Mouse (Mus musculus) right cerebral cortex, postnatal 4 days (tissue): ENCODE measurements around the gene Trmt112.
"Not testable (repeated sequence)": the region's sequence is repeated elsewhere in the genome, so short reads cannot be mapped to it uniquely, and the experiment has no call there.

Experiments
- DNase-seq: peaks from one replicate; pipeline ENCODE4 v3.0.0-alpha.2; 2022

Gene Trmt112

DNA sequence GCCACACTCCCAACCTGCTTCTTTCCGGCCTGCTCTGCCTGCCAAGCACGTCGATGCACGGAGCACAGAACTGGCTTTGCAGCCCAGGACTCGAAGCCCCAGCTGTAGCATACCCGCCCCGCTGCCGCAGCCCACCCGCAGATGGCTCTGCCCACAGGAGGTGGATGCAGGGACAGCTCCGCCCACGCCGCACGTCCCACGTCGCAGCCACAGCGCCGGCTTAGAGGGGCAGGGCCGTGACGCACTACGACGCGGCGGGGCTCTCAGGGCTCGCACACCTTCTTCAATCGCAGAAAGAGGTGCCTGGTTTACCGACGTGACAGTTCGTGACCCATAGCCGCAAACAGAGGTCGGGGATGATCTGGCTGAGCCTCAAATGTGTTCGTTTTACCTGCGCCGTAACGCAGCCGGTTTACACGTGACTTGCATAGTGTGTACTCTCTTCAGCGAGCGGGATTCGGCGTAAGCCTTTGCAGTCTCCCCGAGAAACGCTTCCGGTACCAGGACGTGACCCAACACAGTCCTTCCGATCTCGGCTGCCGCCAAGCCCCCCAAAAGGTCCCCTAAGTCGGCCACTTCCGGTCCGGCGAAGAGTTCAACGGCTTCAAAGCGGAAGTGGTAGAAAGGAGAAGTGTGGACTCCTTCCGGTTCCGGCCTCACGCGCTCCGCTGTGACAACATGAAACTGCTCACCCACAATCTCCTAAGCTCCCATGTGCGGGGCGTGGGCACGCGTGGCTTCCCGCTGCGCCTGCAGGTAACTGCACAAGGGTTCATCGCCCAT is at the start of gene Trmt112, which contains the start of gene Prdx5:
TSS of gene Trmt112 (plus strand) at position 192 of the 783 bp plus-strand sequence.
TSS of gene Prdx5 (minus strand) at position 600 of the 783 bp plus-strand sequence.
- DNase-seq, result peak; percentile 89

GRCm38 (mm10) chr19:6859971-6860370 is 49.5 kb upstream of the Trmt112 start:
- no peak for DNase-seq

- DNase-seq, result no peak
These were observed 48.8 kb upstream of the Trmt112 start for GRCm38 (mm10) chr19:6860706-6861105.

DNA sequence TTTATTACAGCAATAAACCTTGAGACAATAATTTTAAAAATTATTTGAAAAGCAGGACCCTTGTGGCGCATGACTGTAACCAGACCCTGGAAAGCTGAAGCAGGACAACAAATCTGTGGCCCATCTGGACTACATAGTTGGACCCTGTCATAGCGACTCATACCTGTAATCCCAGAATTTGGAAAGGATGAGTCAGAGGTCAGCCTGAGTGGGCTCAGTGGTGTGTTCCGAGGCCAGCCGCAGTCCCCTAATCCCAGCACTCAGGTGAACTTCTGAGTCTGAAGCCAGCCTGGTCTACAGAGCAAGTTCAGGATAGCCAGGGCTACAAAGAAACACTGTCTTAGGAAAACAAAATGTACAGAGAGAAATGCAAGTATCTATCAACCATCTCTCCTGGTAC is 48.0 kb upstream of the Trmt112 start:
- no peak for DNase-seq

DNA sequence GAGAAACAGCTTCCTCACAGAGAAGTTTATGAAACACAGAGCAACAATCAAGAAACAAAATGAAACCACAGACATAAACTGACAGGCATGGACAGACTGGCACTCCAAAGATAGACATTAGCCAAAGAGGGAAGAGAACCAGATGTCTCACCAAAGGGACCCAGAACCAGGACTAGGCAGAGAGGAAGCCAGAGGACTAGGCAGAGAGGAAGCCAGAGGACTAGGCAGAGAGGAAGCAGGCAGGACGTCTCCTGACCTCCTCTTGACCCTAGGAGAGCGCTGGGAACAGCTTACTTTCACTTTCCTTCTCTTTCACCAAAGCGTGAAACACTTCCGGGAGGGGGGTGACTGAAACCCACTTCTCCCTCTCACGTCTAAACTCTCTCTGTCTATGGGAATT is 40.1 kb upstream of the Trmt112 start:
- no peak for DNase-seq

DNA sequence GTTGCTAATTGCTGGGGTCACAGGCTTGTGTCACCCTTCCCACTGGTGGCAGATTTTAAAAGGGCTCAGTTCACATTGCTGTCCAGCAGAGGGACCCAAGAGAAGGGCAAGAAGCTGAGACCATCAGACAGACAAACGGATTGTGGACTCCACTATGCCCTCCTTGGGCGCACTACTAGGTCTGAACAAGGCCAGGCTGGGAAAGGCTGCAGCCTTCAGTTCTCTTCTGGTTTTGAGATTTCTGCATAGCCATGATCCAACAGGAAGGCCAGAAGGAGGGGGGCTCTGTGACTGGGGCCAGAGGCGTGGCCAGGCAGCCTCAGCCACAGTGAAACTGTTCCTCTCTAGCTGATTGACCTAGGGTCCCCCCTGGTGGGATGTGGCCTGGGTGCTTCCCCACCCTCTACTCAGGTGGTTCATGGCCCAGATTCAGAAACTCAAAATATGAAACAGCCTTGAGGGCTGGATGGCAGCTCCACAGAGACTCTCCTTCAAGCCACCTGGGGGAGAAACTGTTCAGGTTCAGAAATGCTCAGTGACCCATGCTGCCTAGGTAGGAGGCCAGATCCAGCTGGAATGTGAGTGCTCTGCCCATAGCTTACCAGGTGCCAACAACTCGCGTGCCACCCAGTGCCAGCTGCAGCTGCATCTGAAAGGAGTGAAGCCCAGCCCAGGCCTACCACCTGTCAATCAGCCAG is 37.8 kb upstream of the Trmt112 start:
- DNase-seq, result no peak

DNA sequence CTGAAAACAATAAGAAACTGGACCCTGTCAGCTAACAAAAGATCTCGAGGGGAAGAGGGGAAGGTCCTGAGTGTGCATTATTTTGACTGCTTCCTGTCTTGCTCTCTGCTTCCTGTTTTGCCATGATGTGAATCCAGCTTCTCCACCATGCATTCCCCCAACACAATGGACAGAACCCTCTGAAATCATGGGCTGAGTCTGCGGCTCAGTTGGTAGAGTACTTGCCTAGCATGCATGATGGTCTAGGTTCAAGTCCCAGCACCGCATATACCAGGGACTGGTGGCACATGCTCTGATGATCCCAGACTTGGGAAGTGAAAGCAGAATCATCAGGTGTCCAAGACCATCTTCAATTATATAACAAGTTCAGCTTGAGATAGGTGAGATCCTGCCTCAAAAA is 36.8 kb upstream of the Trmt112 start:
- DNase-seq, result no peak

DNA sequence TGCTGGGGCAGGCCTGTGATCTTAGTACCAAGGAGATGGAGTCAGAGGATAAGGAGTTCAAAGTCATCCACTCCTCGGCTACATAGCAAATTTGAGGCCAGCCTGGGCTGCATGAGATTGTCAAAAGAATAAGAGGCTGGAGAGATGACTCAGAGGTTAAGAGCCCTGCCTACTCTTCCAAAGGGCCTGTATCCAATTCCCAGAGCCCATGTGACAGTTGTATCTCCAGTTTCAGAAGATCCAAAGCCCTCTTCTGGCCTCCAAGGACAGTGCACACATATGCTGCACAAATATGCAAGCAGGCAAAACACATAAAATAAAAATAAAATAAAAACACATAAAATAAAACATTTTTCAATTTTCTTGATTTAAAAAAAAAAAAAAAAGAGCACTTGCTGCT is 35.2 kb upstream of the Trmt112 start:
- no peak for DNase-seq

- DNase-seq, result no peak
These were observed 33.7 kb upstream of the Trmt112 start for GRCm38 (mm10) chr19:6875834-6876233.

DNA sequence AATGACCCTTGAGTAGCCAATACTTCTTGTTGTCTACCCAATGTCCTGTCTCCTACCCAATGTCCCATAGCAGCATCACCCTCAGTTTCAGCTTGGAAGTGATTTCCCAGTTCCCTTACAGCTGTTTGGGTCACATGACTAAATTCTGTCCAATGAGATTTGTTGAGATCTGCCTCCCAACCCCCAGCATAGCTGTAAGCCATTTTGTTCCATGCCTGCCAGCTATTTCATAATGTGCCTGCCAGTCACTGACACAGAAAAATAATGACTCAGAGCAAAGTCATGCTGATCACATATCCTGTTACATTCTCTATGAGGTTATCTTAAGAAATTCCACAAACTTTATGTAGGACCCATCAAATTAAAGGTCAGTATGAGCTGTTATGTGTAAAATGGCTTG is 32.7 kb upstream of the Trmt112 start:
- DNase-seq, result no peak

DNA sequence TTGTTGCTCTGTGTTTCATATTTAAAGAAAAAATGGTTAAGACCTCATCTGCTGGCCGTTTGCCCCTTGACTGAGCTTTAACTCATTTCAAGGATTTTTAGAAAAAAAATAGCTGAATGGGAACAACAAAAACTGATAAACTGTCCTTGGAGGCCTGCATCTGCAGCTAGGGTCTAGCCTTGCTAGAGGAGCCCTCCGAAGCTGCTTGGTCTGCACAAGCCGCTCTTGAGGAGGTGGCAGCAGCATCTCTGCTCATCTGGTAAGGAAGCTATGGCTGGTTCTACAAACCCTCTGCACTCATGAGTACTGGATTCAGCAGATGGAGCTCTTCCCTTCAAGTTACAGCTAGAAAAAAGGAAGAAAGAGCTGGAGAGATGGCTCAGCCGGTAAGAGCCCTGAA is 31.5 kb upstream of the Trmt112 start:
- DNase-seq, result no peak

DNA sequence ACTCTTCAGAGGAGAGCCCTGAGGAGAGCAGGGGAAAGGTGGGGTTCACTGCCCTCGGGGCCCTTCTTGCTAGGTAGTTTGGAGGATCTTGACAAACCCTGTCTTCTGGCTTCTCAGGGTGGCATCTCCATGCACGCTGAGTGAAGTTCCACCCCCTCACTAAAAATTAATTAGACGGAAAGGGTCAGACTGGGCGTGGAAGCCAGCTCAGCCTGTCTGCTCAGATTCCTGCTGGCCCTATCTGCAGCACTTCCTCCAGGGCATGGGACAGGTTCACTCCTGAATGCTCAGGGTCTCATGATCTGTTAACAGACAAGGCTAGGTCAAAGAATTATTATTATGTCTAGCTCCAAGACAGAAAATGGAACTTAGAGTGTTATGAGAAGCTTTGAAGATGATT is 17.0 kb upstream of the Trmt112 start:
- no peak for DNase-seq

GRCm38 (mm10) chr19:6893731-6894451 is 15.6 kb upstream of the Trmt112 start:
- DNase-seq, result no peak

GRCm38 (mm10) chr19:6895608-6896305 is 13.7 kb upstream of the Trmt112 start:
- DNase-seq, result not testable (repeated sequence)

DNA sequence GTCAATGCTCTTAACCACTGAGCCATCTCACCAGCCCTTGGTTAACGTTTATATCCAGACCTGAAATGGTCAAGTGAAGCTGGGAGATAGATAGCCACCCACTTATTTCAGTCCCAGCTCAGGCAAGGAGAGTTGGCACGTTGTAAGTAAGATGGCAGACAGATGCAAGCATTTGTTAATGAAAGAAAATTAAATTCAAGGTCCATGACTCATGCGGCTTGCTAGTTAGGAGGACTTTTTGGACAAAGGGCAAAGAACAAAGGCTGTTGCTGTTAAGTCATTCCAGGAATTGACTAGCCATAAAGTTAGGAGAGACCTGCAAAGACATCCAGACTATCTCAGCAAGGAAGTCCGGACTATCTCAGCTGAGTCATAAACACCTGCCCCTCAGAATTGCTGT is 9.9 kb upstream of the Trmt112 start:
- no peak for DNase-seq

- DNase-seq, result no peak
These were observed 6.5 kb upstream of the Trmt112 start for GRCm38 (mm10) chr19:6903031-6903430.

GRCm38 (mm10) chr19:6904846-6905245 is 4.7 kb upstream of the Trmt112 start:
- no peak for DNase-seq

DNA sequence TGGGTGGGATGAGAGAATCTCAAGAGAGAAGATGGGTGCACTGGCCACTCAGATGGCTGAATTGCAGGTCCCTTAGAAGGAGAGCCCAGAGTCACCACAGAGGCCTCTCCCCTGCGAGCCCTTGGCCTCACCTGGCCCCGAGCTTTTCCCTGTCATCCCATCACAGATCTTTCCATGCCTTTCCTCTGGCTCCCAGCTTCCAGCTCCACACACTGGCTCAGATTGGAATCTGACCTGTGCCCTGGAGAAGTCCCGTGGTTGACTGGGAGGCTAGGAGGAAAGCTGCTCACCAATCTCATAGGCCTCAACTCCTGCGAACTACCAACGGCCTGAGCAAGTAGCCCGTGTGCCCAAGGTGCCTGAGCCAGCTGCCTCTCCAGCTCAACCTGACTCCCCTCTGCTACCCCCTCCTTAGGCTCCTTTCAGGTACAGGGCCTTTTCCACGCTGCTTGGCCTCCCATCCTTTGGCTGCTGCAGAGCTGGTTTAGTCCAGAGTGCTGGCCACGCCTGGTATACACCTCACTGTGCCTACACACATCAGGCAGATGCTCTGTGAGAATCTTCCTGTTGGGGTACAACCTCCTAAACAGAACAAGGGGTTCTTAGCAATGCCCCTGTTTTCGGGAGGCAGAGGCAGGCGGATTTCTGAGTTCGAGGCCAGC is 3.9 kb upstream of the Trmt112 start:
- DNase-seq, result no peak

DNA sequence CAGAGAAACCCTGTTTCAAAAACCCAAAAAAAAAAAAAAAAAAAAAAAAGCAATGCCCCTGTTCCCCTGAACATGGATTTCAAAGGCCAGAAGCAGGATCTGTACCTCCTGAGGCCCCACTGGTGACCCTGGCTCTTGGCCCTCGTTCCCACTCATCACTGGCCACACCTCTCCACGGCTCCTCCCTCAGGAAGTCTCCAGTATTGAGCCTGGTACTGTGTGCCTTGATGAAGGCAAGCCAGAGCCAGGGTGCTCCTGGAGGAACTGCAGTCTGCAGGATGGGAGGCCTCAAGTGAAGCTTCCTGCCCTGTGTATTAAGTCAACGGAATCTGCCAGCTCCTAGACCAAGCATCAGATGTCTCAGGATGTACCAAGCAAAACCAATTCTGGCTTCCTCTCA is 3.3 kb upstream of the Trmt112 start:
- DNase-seq, result no peak

DNA sequence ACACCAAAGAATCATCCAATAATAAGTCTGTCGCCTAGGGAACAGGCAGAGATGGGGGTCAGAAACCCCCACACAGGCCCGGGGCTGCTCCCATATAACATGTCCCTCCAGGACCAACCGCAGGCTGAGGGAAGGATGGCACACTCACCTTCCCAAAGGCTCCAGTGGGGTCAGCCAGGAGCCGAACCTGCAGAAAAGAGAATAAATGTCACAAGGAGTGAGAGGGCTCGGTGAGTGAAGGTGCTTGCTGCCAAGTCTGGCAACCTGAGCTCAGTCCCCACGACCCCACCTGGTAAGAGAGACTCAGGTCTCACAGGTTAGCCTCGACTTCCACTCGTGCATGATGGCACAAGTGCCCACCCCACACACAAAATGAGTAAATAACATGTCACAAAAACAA is 2.4 kb upstream of the Trmt112 start:
- no peak for DNase-seq

- DNase-seq, result no peak
These were observed 1.5 kb upstream of the Trmt112 start for GRCm38 (mm10) chr19:6907811-6908540.

DNA sequence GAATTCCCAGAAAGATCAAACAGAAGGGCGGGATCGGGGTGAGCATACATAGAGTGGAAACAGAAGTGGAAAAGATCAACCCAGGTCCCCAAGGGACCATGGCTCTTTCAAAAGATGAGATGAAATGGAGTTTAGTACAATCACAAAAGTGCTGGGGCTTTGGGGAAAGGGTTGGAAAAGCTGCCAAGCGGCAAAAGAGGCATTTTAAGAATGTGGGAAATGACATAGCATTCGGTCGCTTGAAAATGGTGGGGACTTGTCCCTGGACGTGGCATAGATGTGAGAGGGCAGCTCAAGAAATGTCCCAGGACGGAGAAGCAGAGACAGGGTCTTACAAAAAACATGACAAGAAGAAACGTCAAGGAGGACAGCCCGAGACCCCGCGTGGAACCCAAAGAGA is 477 bp upstream of the Trmt112 start:
- no peak for DNase-seq
